In the genomic region with DNA sequence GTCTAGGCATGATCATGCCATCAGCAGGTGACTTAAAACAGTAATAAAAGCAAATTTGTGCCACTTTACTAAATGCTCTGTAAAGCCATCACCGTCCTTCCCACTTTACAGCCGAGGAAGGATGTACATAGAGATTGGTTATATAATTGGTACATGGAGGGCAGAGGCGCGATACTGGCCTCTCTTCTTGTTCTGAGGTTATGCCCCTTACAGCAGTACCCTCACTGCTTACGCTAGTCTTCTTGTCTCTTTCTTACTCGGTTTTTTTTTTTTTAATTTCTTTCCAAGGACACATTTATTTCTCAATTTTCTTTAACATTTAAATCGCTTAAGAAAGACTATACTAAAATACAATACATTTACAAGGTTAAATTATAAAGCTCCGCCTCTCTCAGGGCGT, we compare ENCODE assay signal across 8 mouse cellular contexts. TPM values are rescaled to one million over a fixed set of nuclear protein-coding genes. Genes with fewer than 3 reads are reported as not detected.
DNase-seq lines count a peak whose midpoint lies in the region; ATAC-seq and TF ChIP-seq lines count a peak whose summit lies in the region.

No protein-coding gene starts in this region.

- peak; percentile 7 for DNase-seq in embryo, embryonic 10.5 days (ENCODE audit: low spot score)
- DNase-seq in embryo, embryonic 10 days (ENCODE audit: low spot score): no peak
- peak; percentile 12 for DNase-seq in thymus, postnatal 14 days
- DNase-seq in thymus, postnatal 25 days: no peak
- DNase-seq in limb, embryonic 14.5 days (ENCODE audit: low spot score): no peak
- no peak for DNase-seq in thymus, adult 2 months

- no peak overlapping the region for H3K27ac ChIP-seq in limb, embryonic 14.5 days (replicated peaks; ENCODE audit: low read depth, low read length)
- H3K27ac ChIP-seq in stomach, embryonic 16.5 days (ENCODE audit: low read length): peak overlapping the region; percentile 63; the same call in 1 of the 2 replicates
- H3K27ac ChIP-seq in thymus, adult 2 months (ENCODE audit: control insufficient read depth, insufficient read depth, low read length): no peak overlapping the region

- peaks cover 4% of the 10 kb centered on the region for H3K4me1 ChIP-seq in limb, embryonic 14.5 days (ENCODE audit: control insufficient read depth, insufficient read depth, low read length)
- peaks cover 6% of the 10 kb centered on the region; the same call in 1 of the 2 replicates for H3K4me1 ChIP-seq in stomach, embryonic 16.5 days (ENCODE audit: control insufficient read depth, insufficient read depth, low read length)
- no peaks in the 10 kb centered on the region for H3K4me1 ChIP-seq in thymus, adult 2 months (replicated peaks; ENCODE audit: control insufficient read depth, insufficient read depth, low read length)

- ATAC-seq in limb, embryonic 14.5 days (ENCODE audit: low FRiP score, low read depth): peak; percentile 3; the same call in 1 of the 2 replicates
- no peak for ATAC-seq in stomach, embryonic 16.5 days (ENCODE audit: insufficient read depth, low FRiP score)
- no peak for ATAC-seq in monocyte, adult 5-6 weeks (replicated peaks; ENCODE audit: insufficient number of reproducible peaks, low FRiP score, low TSS enrichment, poor library complexity, severe bottlenecking)

- TF ChIP-seq CTCF in thymus, adult 2 months (IDR thresholded peaks at IDR 0.05; ENCODE audit: borderline replicate concordance, control insufficient read depth, extremely low read depth, insufficient read depth, low read length, poor library complexity): no peak

- 0 out of 2 replicates have a peak overlapping the region, but pooled peaks have one; percentile 13 for H3K9ac ChIP-seq in limb, embryonic 14.5 days (ENCODE audit: low read depth, low read length, severe bottlenecking)
- peak overlapping the region; percentile 64; the same call in 1 of the 2 replicates for H3K9ac ChIP-seq in stomach, embryonic 16.5 days (ENCODE audit: low read length)

- 28% methylated on average over 9 of the region's 9 CpGs for WGBS in limb, embryonic 14.5 days
- WGBS in stomach, embryonic 16.5 days: 23% methylated on average over 9 of the region's 9 CpGs
- 6% methylated on average over 9 of the region's 9 CpGs for WGBS in thymus, adult 2 months

- H3K4me3 ChIP-seq in limb, embryonic 14.5 days (replicated peaks; ENCODE audit: low read length): peak overlapping the region; percentile 84
- H3K4me3 ChIP-seq in stomach, embryonic 16.5 days (replicated peaks; ENCODE audit: low read length): peak overlapping the region; percentile 77
- no peak overlapping the region for H3K4me3 ChIP-seq in thymus, adult 2 months (ENCODE audit: control insufficient read depth, insufficient read depth, low read length)

- peaks cover 12% of the 10 kb centered on the region; the same call in 1 of the 2 replicates for H3K36me3 ChIP-seq in limb, embryonic 14.5 days (ENCODE audit: control insufficient read depth, insufficient read depth, low read length)
- H3K36me3 ChIP-seq in stomach, embryonic 16.5 days (ENCODE audit: control insufficient read depth, insufficient read depth, low read length): no peaks in the 10 kb centered on the region
- no peaks in the 10 kb centered on the region for H3K36me3 ChIP-seq in thymus, adult 2 months (ENCODE audit: control insufficient read depth, insufficient read depth, low read length)

- no peak for TF ChIP-seq POLR2A in limb, embryonic 14.5 days (IDR thresholded peaks at IDR 0.05; ENCODE audit: borderline replicate concordance, extremely low read depth, insufficient read depth, insufficient read length)
- no peak for TF ChIP-seq POLR2A in thymus, adult 2 months (IDR thresholded peaks at IDR 0.05; ENCODE audit: control insufficient read depth, extremely low read depth, insufficient read depth, low read length, poor library complexity)

- H3K4me2 ChIP-seq in limb, embryonic 14.5 days (replicated peaks; ENCODE audit: low read depth, low read length, severe bottlenecking): peak overlapping the region; percentile 61
- H3K4me2 ChIP-seq in stomach, embryonic 16.5 days (ENCODE audit: low read depth, low read length): peak overlapping the region; percentile 51

- H3K9me3 ChIP-seq in limb, embryonic 14.5 days (ENCODE audit: control insufficient read depth, low read length): no peaks in the 10 kb centered on the region
- no peaks in the 10 kb centered on the region for H3K9me3 ChIP-seq in stomach, embryonic 16.5 days (replicated peaks; ENCODE audit: control insufficient read depth, low read length)

- no peaks in the 10 kb centered on the region for H3K27me3 ChIP-seq in limb, embryonic 14.5 days (ENCODE audit: control insufficient read depth, insufficient read depth, low read length)
- H3K27me3 ChIP-seq in stomach, embryonic 16.5 days (ENCODE audit: control insufficient read depth, insufficient read depth, low read length): no peaks in the 10 kb centered on the region
- H3K27me3 ChIP-seq in thymus, adult 2 months (ENCODE audit: control insufficient read depth, insufficient read depth, low read length): no peaks in the 10 kb centered on the region

RNA-seq across cellular contexts. Expression of gene Tvp23b, which starts 0.5 kb away (rescaled TPM):
- 38.2 and 40.1 TPM in 2 replicates for polyA plus RNA-seq in limb, embryonic 14.5 days (2012; rRNA removed)
- 60.4 and 65.6 TPM in 2 replicates for polyA plus RNA-seq in limb, embryonic 14.5 days (2014; fragmentation: Nextera tagmentation; extraction: Ambion mirVana)
- 85.4 and 93.8 TPM in 2 replicates for polyA plus RNA-seq in stomach, embryonic 16.5 days (2015; fragmentation: Nextera tagmentation; extraction: Ambion mirVana)
- 8.3 and 13.4 TPM in 2 replicates for polyA plus RNA-seq in thymus, adult 2 months (2012; rRNA removed)
- total RNA-seq in monocyte, adult 5-6 weeks (2017): 23.5 to 32.7 TPM (median 30.7 TPM) in 3 replicates

RNA-seq across cellular contexts. Expression of gene Fbxw10, which starts 31.9 kb away (rescaled TPM):
- polyA plus RNA-seq in limb, embryonic 14.5 days (2012; rRNA removed): 0.63 and 0.67 TPM in 2 replicates
- polyA plus RNA-seq in limb, embryonic 14.5 days (2014; fragmentation: Nextera tagmentation; extraction: Ambion mirVana): 0.56 and 0.72 TPM in 2 replicates
- polyA plus RNA-seq in stomach, embryonic 16.5 days (2015; fragmentation: Nextera tagmentation; extraction: Ambion mirVana): 0.30 and 0.50 TPM in 2 replicates
- polyA plus RNA-seq in thymus, adult 2 months (2012; rRNA removed): 4.3 and 5.2 TPM in 2 replicates
- total RNA-seq in monocyte, adult 5-6 weeks (2017): 0.75 to 2.6 TPM (median 2.5 TPM) in 3 replicates

RNA-seq across cellular contexts. Expression of gene Trim16, which starts 58.7 kb away (rescaled TPM):
- 14.3 and 16.2 TPM in 2 replicates for polyA plus RNA-seq in limb, embryonic 14.5 days (2012; rRNA removed)
- 19.8 and 22.8 TPM in 2 replicates for polyA plus RNA-seq in limb, embryonic 14.5 days (2014; fragmentation: Nextera tagmentation; extraction: Ambion mirVana)
- 21.7 and 24.2 TPM in 2 replicates for polyA plus RNA-seq in stomach, embryonic 16.5 days (2015; fragmentation: Nextera tagmentation; extraction: Ambion mirVana)
- polyA plus RNA-seq in thymus, adult 2 months (2012; rRNA removed): 7.4 and 9.0 TPM in 2 replicates
- 5.9 to 8.1 TPM (median 7.3 TPM) in 3 replicates for total RNA-seq in monocyte, adult 5-6 weeks (2017)

Comparison
In these comparisons a context has a peak if more than half of its experiments do, and no peak if none do; other contexts are left out.
1. DNase-seq: peak in embryo, embryonic 10.5 days (single experiment) and thymus, postnatal 14 days (single experiment); none in embryo, embryonic 10 days (single experiment), thymus, postnatal 25 days (single experiment), limb, embryonic 14.5 days (single experiment) and thymus, adult 2 months (single experiment).